Mouse (Mus musculus): ENCODE results near the gene Xrn2. TPM values are rescaled to one million over a fixed set of nuclear protein-coding genes. Genes with fewer than 3 reads are reported as not detected.

The Xrn2 gene
- polyA plus RNA-seq, 1 experiment: 35.1 TPM

DNA sequence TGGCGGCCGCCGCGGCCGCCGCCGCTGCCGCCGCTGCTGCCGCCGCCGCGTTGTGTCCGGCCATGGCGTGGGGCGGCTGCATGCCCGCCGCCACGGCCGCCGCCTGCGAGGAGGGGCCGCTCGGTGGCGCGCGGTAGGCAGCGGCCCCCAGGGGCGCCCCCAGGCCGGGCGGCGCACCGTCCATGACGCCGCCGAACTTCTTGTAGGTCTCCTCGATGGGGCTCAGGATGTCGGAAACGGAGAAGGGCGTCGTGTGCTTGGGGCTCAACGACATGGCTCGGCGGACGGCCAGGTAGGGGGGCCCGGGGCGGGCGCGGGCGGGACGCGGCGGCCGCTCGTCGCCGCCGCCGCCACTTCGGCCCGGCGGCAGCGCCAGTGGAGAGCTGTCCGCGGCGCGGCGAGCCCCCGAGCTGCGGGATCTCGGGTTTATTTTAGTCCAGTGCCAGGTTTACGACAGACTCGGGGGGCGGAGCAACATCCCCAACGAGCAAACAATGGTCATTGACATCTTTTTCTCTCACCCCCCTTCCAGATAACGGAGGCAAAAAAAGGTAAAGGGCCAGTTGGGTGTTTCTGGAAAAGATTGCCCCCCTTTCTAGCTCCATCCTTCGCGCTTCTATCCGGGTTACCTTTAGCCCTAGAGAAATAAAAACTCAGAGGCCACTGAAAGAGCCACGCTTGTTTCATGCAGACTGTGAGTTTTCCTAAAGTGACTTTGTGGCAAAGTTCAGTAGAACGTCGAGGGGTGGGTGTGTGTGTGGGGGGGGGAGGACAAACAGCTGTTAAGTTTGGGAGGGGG lies 72.5 kb downstream of the Xrn2 start, which contains the start of gene Nkx2-4:
TSS of gene Nkx2-4 (minus strand) at position 374 of the 799 bp plus-strand sequence.
- no peak within 1 kb of the TSS for H3K4me3 ChIP-seq (ENCODE audit: control insufficient read depth, insufficient read depth, low read length)

GRCm38 (mm10) chr2:147085937-147086336 lies 73.1 kb downstream of the Xrn2 start:
- Histone ChIP-seq H3K4me3 (ENCODE audit: control insufficient read depth, insufficient read depth, low read length) (no peak overlapping the region), H3K27ac (ENCODE audit: control insufficient read depth, insufficient read depth, low read length) (no peak overlapping the region), H3K36me3 (ENCODE audit: control insufficient read depth, insufficient read depth, low read length) (no peaks in the 10 kb centered on the region), H3K4me1 (replicated peaks; ENCODE audit: control insufficient read depth, insufficient read depth, low read length) (peaks cover 13% of the 10 kb centered on the region), H3K27me3 (ENCODE audit: control insufficient read depth, insufficient read depth, low read length) (peaks cover 23% of the 10 kb centered on the region)
- no peak for TF ChIP-seq CTCF (IDR thresholded peaks at IDR 0.05; ENCODE audit: borderline replicate concordance, control insufficient read depth, extremely low read depth, insufficient read depth, low read length, poor library complexity)
- WGBS: 20% methylated on average over 6 of the region's 6 CpGs
- DNase-seq: no peak

More for the DNA sequence above, 72.5 kb downstream of the Xrn2 start, which contains the start of gene Nkx2-4:
- H3K27ac ChIP-seq (ENCODE audit: control insufficient read depth, insufficient read depth, low read length): no peak within 1 kb of the TSS
- TF ChIP-seq CTCF (IDR thresholded peaks at IDR 0.05; ENCODE audit: borderline replicate concordance, control insufficient read depth, extremely low read depth, insufficient read depth, low read length, poor library complexity) (no peak), POLR2A (IDR thresholded peaks at IDR 0.05; ENCODE audit: control insufficient read depth, extremely low read depth, insufficient read depth, low read length, poor library complexity) (no peak)
- peaks cover 23% of the 10 kb centered on the region for H3K27me3 ChIP-seq (ENCODE audit: control insufficient read depth, insufficient read depth, low read length)
- WGBS: 2% methylated on average over 75 of the region's 82 CpGs
- peak; percentile 3 for DNase-seq
- no peaks in the 10 kb centered on the region for H3K36me3 ChIP-seq (ENCODE audit: control insufficient read depth, insufficient read depth, low read length)
- H3K4me1 ChIP-seq (replicated peaks; ENCODE audit: control insufficient read depth, insufficient read depth, low read length): peaks cover 13% of the 10 kb centered on the region

DNA sequence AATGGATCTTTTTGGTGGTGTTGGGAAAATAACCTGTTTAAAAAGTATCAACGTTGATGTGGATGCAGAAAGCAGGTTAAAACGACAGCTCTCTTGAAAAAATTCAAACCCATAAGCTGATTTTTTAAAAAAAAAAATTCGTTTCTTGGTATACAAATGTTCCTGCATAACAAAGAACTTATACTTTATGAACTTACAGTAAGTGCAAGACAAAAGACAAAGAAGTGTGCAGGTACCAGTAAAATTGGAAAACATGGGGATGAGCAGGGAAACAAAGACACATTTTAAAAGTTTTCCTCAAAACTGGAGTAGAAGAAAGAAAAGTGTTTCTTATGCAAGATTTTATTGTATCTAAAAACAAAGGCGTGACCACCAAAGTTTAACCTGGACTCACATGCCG lies 73.6 kb downstream of the Xrn2 start:
- DNase-seq: no peak
- peaks cover 13% of the 10 kb centered on the region for H3K4me1 ChIP-seq (replicated peaks; ENCODE audit: control insufficient read depth, insufficient read depth, low read length)
- no peaks in the 10 kb centered on the region for H3K36me3 ChIP-seq (ENCODE audit: control insufficient read depth, insufficient read depth, low read length)
- WGBS: 21% methylated on average over 5 of the region's 5 CpGs
- TF ChIP-seq POLR2A (IDR thresholded peaks at IDR 0.05; ENCODE audit: control insufficient read depth, extremely low read depth, insufficient read depth, low read length, poor library complexity) (no peak), CTCF (IDR thresholded peaks at IDR 0.05; ENCODE audit: borderline replicate concordance, control insufficient read depth, extremely low read depth, insufficient read depth, low read length, poor library complexity) (no peak)
- H3K4me3 ChIP-seq (ENCODE audit: control insufficient read depth, insufficient read depth, low read length): no peak overlapping the region
- peaks cover 20% of the 10 kb centered on the region for H3K27me3 ChIP-seq (ENCODE audit: control insufficient read depth, insufficient read depth, low read length)
- H3K27ac ChIP-seq (ENCODE audit: control insufficient read depth, insufficient read depth, low read length): no peak overlapping the region

GRCm38 (mm10) chr2:147119736-147120135 lies 106.9 kb downstream of the Xrn2 start:
- no peaks in the 10 kb centered on the region for H3K27me3 ChIP-seq (ENCODE audit: control insufficient read depth, insufficient read depth, low read length)
- WGBS: 74% methylated on average over 1 of the region's 1 CpGs
- no peaks in the 10 kb centered on the region for H3K36me3 ChIP-seq (ENCODE audit: control insufficient read depth, insufficient read depth, low read length)

GRCm38 (mm10) chr2:147127366-147127765 lies 114.6 kb downstream of the Xrn2 start:
- 18% methylated on average over 6 of the region's 6 CpGs for WGBS
- Histone ChIP-seq H3K4me1 (replicated peaks; ENCODE audit: control insufficient read depth, insufficient read depth, low read length) (no peaks in the 10 kb centered on the region), H3K27me3 (ENCODE audit: control insufficient read depth, insufficient read depth, low read length) (no peaks in the 10 kb centered on the region), H3K27ac (ENCODE audit: control insufficient read depth, insufficient read depth, low read length) (no peak overlapping the region; the same call in 1 of the 2 replicates), H3K4me3 (ENCODE audit: control insufficient read depth, insufficient read depth, low read length) (no peak overlapping the region), H3K36me3 (ENCODE audit: control insufficient read depth, insufficient read depth, low read length) (no peaks in the 10 kb centered on the region)
- peak; percentile 54 for DNase-seq
- TF ChIP-seq CTCF (IDR thresholded peaks at IDR 0.05; ENCODE audit: borderline replicate concordance, control insufficient read depth, extremely low read depth, insufficient read depth, low read length, poor library complexity): no peak
- no peak for TF ChIP-seq POLR2A (IDR thresholded peaks at IDR 0.05; ENCODE audit: control insufficient read depth, extremely low read depth, insufficient read depth, low read length, poor library complexity)

More at GRCm38 (mm10) chr2:147119736-147120135, 106.9 kb downstream of the Xrn2 start:
- TF ChIP-seq POLR2A (IDR thresholded peaks at IDR 0.05; ENCODE audit: control insufficient read depth, extremely low read depth, insufficient read depth, low read length, poor library complexity) (no peak), CTCF (IDR thresholded peaks at IDR 0.05; ENCODE audit: borderline replicate concordance, control insufficient read depth, extremely low read depth, insufficient read depth, low read length, poor library complexity) (no peak)
- Histone ChIP-seq H3K27ac (ENCODE audit: control insufficient read depth, insufficient read depth, low read length) (no peak overlapping the region), H3K4me1 (replicated peaks; ENCODE audit: control insufficient read depth, insufficient read depth, low read length) (no peaks in the 10 kb centered on the region), H3K4me3 (ENCODE audit: control insufficient read depth, insufficient read depth, low read length) (no peak overlapping the region)
- DNase-seq: no peak

Other genes with a start within 250 kb of the Xrn2 start
- 3.7 TPM in 2 replicates for gene Kiz, start 157.1 kb upstream of the Xrn2 start, polyA plus RNA-seq (2012; rRNA removed)
- gene Nkx2-4, start 72.4 kb downstream of the Xrn2 start, polyA plus RNA-seq (2012; rRNA removed): 0.19 and 0.38 TPM in 2 replicates
- 0.11 TPM in 1 of 2 replicates, not detected in the other for gene Nkx2-2, start 181.2 kb downstream of the Xrn2 start, polyA plus RNA-seq (2012; rRNA removed)